Mouse (Mus musculus): ENCODE measurements around the gene Sod3. TPM values are rescaled to one million over a fixed set of nuclear protein-coding genes. Genes with fewer than 3 reads are reported as not detected.

The Sod3 gene
- total RNA-seq, 2 experiments from 2014 or later: 54.5 to 68.5 TPM

DNA sequence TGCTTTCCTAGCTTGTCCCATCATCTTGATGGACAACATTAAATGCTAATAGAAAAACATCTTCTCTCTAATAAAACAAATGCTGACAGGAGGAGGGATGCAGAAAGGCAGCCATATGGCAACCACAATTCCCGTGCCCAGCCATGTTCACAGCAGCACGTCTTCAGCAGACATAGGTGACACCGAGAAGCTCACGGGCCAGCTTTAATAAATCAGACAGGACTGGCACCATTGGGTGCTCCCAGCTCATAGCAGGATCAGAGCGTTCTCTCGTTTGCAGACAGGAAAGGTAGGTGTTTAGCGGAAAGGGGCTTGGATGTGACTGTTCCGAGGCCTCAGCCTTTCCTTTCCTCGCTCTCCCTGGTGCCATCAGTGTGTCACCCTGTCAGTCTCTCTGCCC is 12.3 kb downstream of the Sod3 start:
- no peak for DNase-seq

- DNase-seq: no peak
Measured at GRCm38 (mm10) chr5:52382837-52383236, 19.2 kb downstream of the Sod3 start.

GRCm38 (mm10) chr5:52383748-52384147 is 20.2 kb downstream of the Sod3 start:
- DNase-seq: no peak

DNA sequence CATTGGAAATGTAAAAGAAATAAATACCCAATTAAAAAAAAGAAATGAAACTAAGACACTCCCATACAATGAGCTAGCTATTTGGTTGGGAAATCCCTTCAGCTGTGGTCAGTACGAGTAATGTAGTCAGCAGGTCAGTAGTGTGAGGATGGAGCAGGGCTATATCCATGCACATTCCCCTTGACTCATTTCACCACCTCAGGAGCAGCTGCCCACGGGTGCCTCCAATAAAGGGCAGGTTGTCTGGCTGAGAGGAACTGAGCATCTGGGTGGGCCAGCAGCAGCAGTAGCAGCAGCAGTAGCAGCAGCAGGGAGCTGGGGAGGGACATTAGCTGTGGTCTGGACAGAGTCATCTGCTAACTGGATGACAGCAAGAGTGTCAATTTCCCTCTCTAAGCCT is 22.4 kb downstream of the Sod3 start:
- no peak for DNase-seq

DNA sequence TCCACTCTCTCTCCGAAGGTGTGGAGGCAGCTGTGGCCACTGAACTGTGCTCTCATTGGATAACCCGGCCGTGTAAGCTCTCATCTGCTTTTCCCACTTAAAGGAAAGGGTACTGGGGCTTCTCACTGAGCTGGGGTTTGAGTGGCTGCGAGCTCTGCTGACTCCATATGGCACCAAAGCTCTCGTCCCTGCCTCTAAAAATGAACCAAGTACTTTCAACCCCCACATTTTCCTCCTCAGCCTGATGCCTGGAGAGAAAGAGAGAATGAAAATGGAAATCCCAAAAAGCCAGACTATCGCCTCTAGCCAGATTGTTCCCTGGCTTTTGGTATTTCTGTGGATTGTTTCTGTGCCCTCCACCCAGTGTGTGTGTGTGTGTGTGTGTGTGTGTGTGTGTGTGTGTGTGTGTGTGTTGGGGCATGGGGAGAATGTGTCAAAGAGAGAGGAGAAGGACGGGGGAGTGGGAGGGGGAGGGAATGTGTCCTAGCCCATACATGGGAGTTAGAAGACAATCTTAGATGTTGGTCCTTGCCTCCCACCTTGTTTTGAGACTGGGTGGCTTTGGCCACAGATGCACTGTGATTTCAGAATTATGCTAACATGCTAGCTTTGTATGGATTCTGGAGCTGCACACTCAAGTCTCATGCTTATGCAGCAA is 24.6 kb downstream of the Sod3 start:
- no peak for DNase-seq

- no peak for DNase-seq
Measured at GRCm38 (mm10) chr5:52390381-52390780, 26.8 kb downstream of the Sod3 start.

DNA sequence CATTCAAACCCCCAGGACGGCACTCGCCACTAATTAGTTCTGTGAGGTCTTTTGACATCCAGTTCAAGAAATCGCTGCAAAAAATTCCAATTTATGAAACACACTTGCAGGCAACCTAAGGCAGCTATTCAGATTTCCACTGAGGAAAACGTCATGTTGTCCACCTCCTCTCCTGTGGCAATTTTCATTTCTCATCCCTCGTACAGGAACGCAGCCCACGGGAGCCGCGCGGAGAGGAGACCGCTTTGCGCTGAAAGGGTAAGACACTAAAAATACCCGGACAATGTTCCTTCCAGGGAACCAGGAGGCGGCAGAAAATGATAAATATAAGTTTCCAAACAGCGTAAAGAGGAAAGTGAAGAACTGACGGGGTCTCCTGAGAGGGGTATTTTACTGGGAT is 27.9 kb downstream of the Sod3 start:
- no peak for DNase-seq

DNA sequence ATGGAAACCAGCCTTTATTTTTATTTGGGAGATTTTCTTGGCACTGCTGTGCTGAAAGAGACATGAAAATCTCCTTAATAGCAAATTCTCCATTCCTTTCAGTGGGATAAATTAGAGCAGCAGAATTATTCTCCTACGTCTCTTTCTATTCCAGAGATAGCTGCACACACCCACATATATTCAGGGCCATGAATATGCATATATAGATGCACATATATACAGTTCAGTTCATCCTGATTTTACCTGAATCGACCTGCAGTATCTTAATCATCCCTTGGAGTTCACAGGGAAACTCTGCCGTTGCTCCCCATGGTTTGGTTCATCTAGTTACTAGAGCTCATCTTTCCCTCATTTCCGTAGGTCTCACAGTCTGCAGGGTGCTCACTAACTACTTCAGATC is 30.2 kb downstream of the Sod3 start:
- DNase-seq: no peak

GRCm38 (mm10) chr5:52404373-52404772 is 40.8 kb downstream of the Sod3 start:
- DNase-seq: no peak

DNA sequence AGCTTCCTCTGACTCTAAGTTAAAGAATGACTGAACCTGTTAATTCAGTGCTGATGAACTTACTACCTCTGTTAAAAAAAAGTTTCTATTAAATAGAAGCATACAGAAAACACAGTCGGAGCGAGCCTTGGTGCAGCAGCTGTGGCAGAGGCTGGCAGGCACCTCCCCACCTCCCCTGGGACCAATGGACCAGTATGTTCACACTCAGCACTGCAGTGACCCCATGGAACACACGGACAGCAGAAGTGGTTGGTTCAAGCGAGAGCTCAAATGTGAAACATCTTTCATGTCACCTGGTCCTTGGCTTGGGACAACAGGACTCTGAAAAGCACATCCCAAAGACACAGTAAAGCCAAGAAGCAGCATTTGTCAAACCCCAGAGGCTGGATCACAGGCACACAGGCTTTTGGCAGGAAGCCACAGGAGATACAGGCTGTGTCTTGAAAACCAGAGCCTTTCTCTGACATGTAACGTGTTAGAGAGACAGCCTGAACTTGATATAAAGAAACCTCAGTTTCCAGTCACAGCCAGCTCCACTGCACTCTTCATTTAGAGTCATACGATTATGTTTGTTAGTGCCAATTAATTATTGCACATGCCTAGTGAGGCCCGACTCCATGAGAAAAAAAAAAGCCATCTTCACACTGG is 45.2 kb downstream of the Sod3 start:
- DNase-seq: peak; percentile 18

- no peak for DNase-seq
Measured at GRCm38 (mm10) chr5:52410197-52410596, 46.6 kb downstream of the Sod3 start.

DNA sequence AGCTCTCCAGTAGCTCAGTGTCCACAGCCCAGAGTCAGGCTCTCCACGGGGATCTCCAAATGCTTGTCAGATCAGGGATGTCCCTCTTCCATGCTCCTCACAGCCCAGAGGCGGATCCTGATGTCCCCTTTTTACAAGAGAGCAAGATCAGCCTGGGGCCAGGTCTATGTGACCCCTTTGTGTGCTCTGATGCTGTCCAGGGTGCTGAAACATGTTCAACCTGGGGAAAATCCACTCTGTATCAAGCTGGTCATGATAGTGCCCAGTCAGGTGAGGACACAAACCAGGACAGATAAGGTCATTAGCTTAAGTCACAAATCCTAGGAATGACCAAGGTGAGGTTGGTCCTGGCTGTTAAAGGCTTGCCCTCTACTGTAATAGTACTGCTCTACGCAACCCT is 48.0 kb downstream of the Sod3 start:
- DNase-seq: peak; percentile 35

- DNase-seq: no peak
Measured at GRCm38 (mm10) chr5:52415193-52415592, 51.6 kb downstream of the Sod3 start.

DNA sequence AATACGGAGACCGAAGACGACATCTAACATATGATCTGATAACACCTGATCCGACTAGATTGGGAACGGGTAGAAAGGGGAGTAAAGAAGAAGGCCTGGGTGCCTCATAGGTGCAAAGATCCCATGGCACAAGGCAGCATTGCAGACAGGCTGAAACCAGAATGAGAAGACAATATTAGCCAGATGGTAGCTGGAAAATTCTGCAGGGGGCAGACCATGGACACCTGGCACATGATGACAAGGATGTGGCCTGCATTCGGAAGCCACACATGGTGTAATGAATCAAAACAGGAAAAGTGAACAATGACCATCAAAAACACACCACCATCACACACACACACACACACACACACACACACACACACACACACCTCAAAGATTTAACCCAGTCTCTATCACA is 52.3 kb downstream of the Sod3 start:
- no peak for DNase-seq

GRCm38 (mm10) chr5:52416485-52416884 is 52.9 kb downstream of the Sod3 start:
- DNase-seq: no peak

Other genes with a start within 250 kb of the Sod3 start
- 100 to 1,000 TPM; 105 to 109 TPM for gene Dhx15, start 173.3 kb upstream of the Sod3 start, total RNA-seq (2021)
- 1 to 10 TPM; 5.4 to 5.9 TPM for gene Ccdc149, start 107.7 kb downstream of the Sod3 start, total RNA-seq (2021)
- 1 to 10 TPM; 2.2 to 3.0 TPM for gene Lgi2, start 202.7 kb downstream of the Sod3 start, total RNA-seq (2021)

Measured in adrenal gland, postnatal 10 days (tissue).